In the genomic region with DNA sequence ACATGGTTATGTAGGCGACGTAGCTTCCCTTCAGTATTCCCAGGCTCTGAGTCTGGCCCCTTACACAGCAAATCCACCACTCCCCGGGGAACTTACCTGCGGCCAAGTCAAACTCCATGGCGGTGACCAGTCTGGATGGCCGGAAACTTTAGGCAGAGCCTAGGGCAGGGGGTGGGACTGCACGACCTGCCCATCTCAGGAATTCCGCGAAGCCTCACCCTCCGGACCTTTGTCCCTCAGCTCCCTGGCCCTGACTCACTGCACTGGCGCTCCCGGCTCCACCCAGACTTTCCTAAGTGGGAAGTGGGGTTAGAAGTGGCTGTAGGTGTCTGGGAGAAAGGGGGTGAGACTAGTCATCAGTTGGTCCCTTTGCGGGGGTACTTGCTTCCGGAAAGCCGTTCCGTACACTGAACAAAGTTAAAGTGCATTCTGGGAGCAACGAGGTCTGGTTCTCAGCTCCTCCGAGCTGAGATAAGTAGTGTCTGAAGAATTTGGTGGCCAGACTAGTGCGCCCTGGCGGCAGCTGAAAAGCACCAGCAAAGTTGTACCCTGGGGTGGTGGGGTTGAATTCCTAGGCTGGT, we compare ENCODE assay signal across 8 mouse cellular contexts. TPM values are rescaled to one million over a fixed set of nuclear protein-coding genes. Genes with fewer than 3 reads are reported as not detected.
DNase-seq lines count a peak whose midpoint lies in the region; ATAC-seq and TF ChIP-seq lines count a peak whose summit lies in the region.

A gene (minus strand): TSS at position 206 of the 581 bp plus-strand sequence.

- no peaks in the 10 kb centered on the region for H3K27me3 ChIP-seq in heart, adult 2 months (ENCODE audit: control insufficient read depth, insufficient read depth, low read length)
- H3K27me3 ChIP-seq in kidney, adult 2 months (replicated peaks; ENCODE audit: control insufficient read depth, insufficient read depth, low read length), result no peaks in the 10 kb centered on the region
- H3K27me3 ChIP-seq in lung, embryonic 14.5 days (ENCODE audit: insufficient read depth, low read length), result no peaks in the 10 kb centered on the region
- H3K27me3 ChIP-seq in small intestine, adult 2 months (ENCODE audit: control insufficient read depth, insufficient read depth, low read length), result no peaks in the 10 kb centered on the region

- H3K4me2 ChIP-seq in lung, embryonic 14.5 days, result peak within 1 kb of the TSS; percentile 54

- DNase-seq in urinary bladder, adult 18-20 months (ENCODE audit: low spot score in 2 of 2), result peak; percentile 70 to 80
- DNase-seq in urinary bladder, postnatal 10 days (ENCODE audit: low spot score), result no peak
- DNase-seq in heart, adult 2 months, result peak; percentile 60 to 62
- DNase-seq in kidney, adult 2 months, result peak; percentile 85
- peak; percentile 58 for DNase-seq in lung, embryonic 14.5 days
- DNase-seq in cerebellum, adult 9-10 months, result no peak
- no peak for DNase-seq in right cerebral cortex, postnatal 36 days (ENCODE audit: low spot score in 2 of 2)

- peak within 1 kb of the TSS; percentile 66 for H3K9ac ChIP-seq in heart, adult 2 months (ENCODE audit: low read depth, low read length)
- peak within 1 kb of the TSS; percentile 37 for H3K9ac ChIP-seq in lung, embryonic 14.5 days

- ATAC-seq in lung, embryonic 14.5 days (ENCODE audit: insufficient read depth), result peak; percentile 30

- H3K4me3 ChIP-seq in heart, adult 2 months, result peak within 1 kb of the TSS; percentile 35
- peak within 1 kb of the TSS; percentile 45 for H3K4me3 ChIP-seq in kidney, adult 2 months (ENCODE audit: insufficient read depth, low read depth, low read length)
- peak within 1 kb of the TSS; percentile 27 for H3K4me3 ChIP-seq in lung, embryonic 14.5 days (ENCODE audit: low read depth, low read length)
- peak within 1 kb of the TSS; percentile 90 for H3K4me3 ChIP-seq in small intestine, adult 2 months (ENCODE audit: low read depth, low read length)

- 0 out of 2 replicates have a peak, but pooled peaks have one; percentile 17 for TF ChIP-seq POLR2A in heart, adult 2 months (IDR thresholded peaks at IDR 0.05; ENCODE audit: insufficient read depth, low read depth, low read length)
- TF ChIP-seq POLR2A in kidney, adult 2 months (IDR thresholded peaks at IDR 0.05; ENCODE audit: low read depth, low read length), result no peak
- TF ChIP-seq POLR2A in small intestine, adult 2 months (IDR thresholded peaks at IDR 0.05; ENCODE audit: low read depth, low read length), result peak; percentile 91

- intact Hi-C loops in heart, adult 2 months (cut with DNase I), result loop anchor here (5.0 kb wide), 1 partner anchor 34 kb away; a partner anchor contains a TSS

- 0 out of 2 replicates have a peak, but pooled peaks have one; percentile 11 for TF ChIP-seq EP300 in heart, adult 2 months (IDR thresholded peaks at IDR 0.05; ENCODE audit: insufficient read depth, low read depth, low read length)

- peak within 1 kb of the TSS; percentile 54 for H3K27ac ChIP-seq in heart, adult 2 months
- peak within 1 kb of the TSS; percentile 37; the same call in 1 of the 2 replicates for H3K27ac ChIP-seq in kidney, adult 2 months (ENCODE audit: insufficient read depth, low read depth, low read length)
- peak within 1 kb of the TSS; percentile 59 for H3K27ac ChIP-seq in lung, embryonic 14.5 days (ENCODE audit: low read depth)
- H3K27ac ChIP-seq in small intestine, adult 2 months (ENCODE audit: insufficient read depth, low read depth, low read length), result peak within 1 kb of the TSS; percentile 100

- no peaks in the 10 kb centered on the region; the same call in 1 of the 2 replicates for H3K4me1 ChIP-seq in heart, adult 2 months (ENCODE audit: control insufficient read depth, insufficient read depth, low read length)
- H3K4me1 ChIP-seq in kidney, adult 2 months (ENCODE audit: control insufficient read depth, insufficient read depth, low read length), result peaks cover 24% of the 10 kb centered on the region; the same call in 1 of the 2 replicates
- peaks cover 14% of the 10 kb centered on the region; the same call in 1 of the 2 replicates for H3K4me1 ChIP-seq in lung, embryonic 14.5 days (ENCODE audit: insufficient read depth)
- H3K4me1 ChIP-seq in small intestine, adult 2 months (ENCODE audit: control insufficient read depth, insufficient read depth, insufficient read length, low read length), result peaks cover 37% of the 10 kb centered on the region

- no peaks in the 10 kb centered on the region for H3K36me3 ChIP-seq in heart, adult 2 months (ENCODE audit: control insufficient read depth, insufficient read depth, low read length)
- H3K36me3 ChIP-seq in kidney, adult 2 months (ENCODE audit: control insufficient read depth, insufficient read depth, low read length), result no peaks in the 10 kb centered on the region
- H3K36me3 ChIP-seq in lung, embryonic 14.5 days (ENCODE audit: insufficient read depth), result peaks cover 31% of the 10 kb centered on the region
- peaks cover 20% of the 10 kb centered on the region for H3K36me3 ChIP-seq in small intestine, adult 2 months (ENCODE audit: control insufficient read depth, insufficient read depth, low read length)

- no peaks in the 10 kb centered on the region for H3K79me2 ChIP-seq in heart, adult 2 months (replicated peaks; ENCODE audit: control insufficient read depth, insufficient read depth, low read length)

- TF ChIP-seq CTCF in heart, adult 2 months (IDR thresholded peaks at IDR 0.05), result peak; percentile 53
- peak; percentile 25 for TF ChIP-seq CTCF in kidney, adult 2 months (conservative IDR thresholded peaks at IDR 0.05; ENCODE audit: insufficient read depth, insufficient read length, low read depth, low read length)
- TF ChIP-seq CTCF in lung, embryonic 14.5 days (IDR thresholded peaks at IDR 0.05; ENCODE audit: low read depth), result peak; percentile 45
- TF ChIP-seq CTCF in small intestine, adult 2 months (IDR thresholded peaks at IDR 0.05; ENCODE audit: extremely low read depth, insufficient read length, insufficient replicate concordance, low read depth, low read length), result peak; percentile 37; the same call in 1 of the 2 replicates

- 20% methylated on average over 20 of the region's 20 CpGs for WGBS in heart, adult 2 months
- WGBS in kidney, adult 2 months, result 27% methylated on average over 20 of the region's 20 CpGs
- WGBS in lung, embryonic 14.5 days, result 16% methylated on average over 20 of the region's 20 CpGs
- WGBS in small intestine, adult 2 months, result 15% methylated on average over 20 of the region's 20 CpGs

- no peaks in the 10 kb centered on the region for H3K9me3 ChIP-seq in lung, embryonic 14.5 days (ENCODE audit: low read depth, low read length)

RNA-seq across cellular contexts. Expression of the gene that starts here (rescaled TPM):
- 1 to 10 TPM; 1.5 to 2.0 TPM for total RNA-seq in heart, adult 2 months (2021)
- polyA plus RNA-seq in heart, adult 2 months (2012; rRNA removed), result 0.98 and 1.00 TPM in 2 replicates
- 4.6 and 7.2 TPM in 2 replicates for polyA plus RNA-seq in kidney, adult 2 months (2012; rRNA removed)
- polyA plus RNA-seq in lung, embryonic 14.5 days (2014; fragmentation: Nextera tagmentation; extraction: Ambion mirVana), result 4.6 and 4.7 TPM in 2 replicates
- 287 and 852 TPM in 2 replicates for polyA plus RNA-seq in small intestine, adult 2 months (2012; rRNA removed)

Comparison
In these comparisons a context has a peak if more than half of its experiments do, and no peak if none do; other contexts are left out.
1. RNA of the gene that starts here (polyA plus RNA-seq): 287 to 852 TPM in small intestine, adult 2 months; 4.6 to 7.2 TPM in kidney, adult 2 months, 4.6 to 4.7 TPM in lung, embryonic 14.5 days and 0.98 to 1.00 TPM in heart, adult 2 months; every median in the first group is over 10 times any median in the second.
2. DNase-seq: peak in urinary bladder, adult 18-20 months (2 of 2), heart, adult 2 months (2 of 2), kidney, adult 2 months (single experiment) and lung, embryonic 14.5 days (single experiment); none in urinary bladder, postnatal 10 days (single experiment), cerebellum, adult 9-10 months (single experiment) and right cerebral cortex, postnatal 36 days (0 of 2).
3. H3K27ac ChIP-seq: peak in every context shown above with its lines; median percentile 100 in small intestine, adult 2 months; 59 in lung, embryonic 14.5 days; 54 in heart, adult 2 months; 37 in kidney, adult 2 months.
4. H3K4me3 ChIP-seq: peak in every context shown above with its lines; median percentile 90 in small intestine, adult 2 months; 45 in kidney, adult 2 months; 35 in heart, adult 2 months; 27 in lung, embryonic 14.5 days.
5. Peak in every context shown above with its lines, with median percentiles within 50 percentile points of each other: CTCF ChIP-seq.